Mouse (Mus musculus) neutrophil, adult 5-6 weeks (primary cell): ENCODE results near the gene Ccdc190. TPM values are rescaled to one million over a fixed set of nuclear protein-coding genes. Genes with fewer than 3 reads are reported as not detected.
A peak's percentile ranks its signal among the peaks of the same experiment; 100 is the strongest.

Experiments
- ATAC-seq: fragments of 151-379, 151-347 bp; 2 replicates; pipeline ENCODE4 v1.8.0; 2017; ENCODE audit warnings: mild to moderate bottlenecking, moderate TSS enrichment; ENCODE audit not compliant: insufficient number of reproducible peaks, poor library complexity, low FRiP score, severe bottlenecking; ENCODE audit errors: extremely low read depth
- total RNA-seq: library from RNA; stranded (forward); fragments of 200-1000 nt; gene quantifications from 2 replicates; pipeline ENCODE4 v1.2.3, GENCODE M21; 2017

Gene Ccdc190
- total RNA-seq = not detected in 2 replicates

DNA sequence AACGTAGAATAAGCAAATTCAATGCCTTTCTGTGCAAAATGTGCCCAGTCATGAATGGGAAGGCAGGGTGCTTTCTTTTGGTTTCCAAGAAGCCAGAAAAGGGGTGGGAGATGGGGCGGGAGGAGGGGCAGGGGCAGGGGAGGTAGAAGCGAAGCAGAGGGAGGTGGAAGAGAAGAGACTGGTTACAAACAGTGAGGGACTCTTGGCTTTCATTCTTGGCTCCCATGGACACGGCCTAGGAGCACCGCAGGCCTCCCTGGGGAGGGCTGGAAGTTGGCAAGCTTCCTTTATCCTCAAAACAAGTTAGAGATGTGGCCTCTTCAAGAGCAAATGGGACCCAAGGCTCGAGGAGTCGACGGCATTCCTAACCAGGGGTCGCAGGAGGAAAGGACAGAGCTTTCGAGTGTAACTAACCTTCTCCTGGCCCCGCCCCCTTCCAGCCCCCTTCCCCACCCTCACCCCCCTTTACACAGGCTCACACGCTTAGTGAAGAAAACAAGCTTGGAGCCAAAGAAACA lies at the start of gene Ccdc190:
Ccdc190 (plus strand) TSS at position 195 of the 518 bp plus-strand sequence.
- no peak for ATAC-seq

DNA sequence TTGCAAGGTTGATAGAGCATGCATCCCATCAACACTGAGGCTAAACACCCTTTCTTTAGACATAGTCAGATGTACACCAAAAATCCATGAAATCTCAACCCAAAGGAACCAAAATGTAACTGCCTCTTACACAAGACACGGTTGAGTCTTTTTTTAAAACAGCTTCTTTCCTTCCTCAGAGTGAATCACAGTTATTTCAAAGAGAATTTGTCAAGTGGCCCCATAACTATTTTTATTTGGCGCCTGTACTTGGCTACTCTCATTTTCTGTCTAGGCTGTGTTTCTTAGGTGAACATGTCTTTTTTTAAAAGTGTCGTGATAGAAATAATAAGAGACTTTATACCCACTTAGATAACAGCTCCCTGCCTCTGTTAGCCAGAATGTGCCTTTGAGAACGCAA lies 49.4 kb upstream of the Ccdc190 start:
- no peak for ATAC-seq

GRCm38 (mm10) chr1:169880181-169880580 lies 48.3 kb upstream of the Ccdc190 start:
- ATAC-seq = no peak

GRCm38 (mm10) chr1:169883081-169883565 lies 45.3 kb upstream of the Ccdc190 start:
- no peak for ATAC-seq

- no peak for ATAC-seq
Observed at GRCm38 (mm10) chr1:169889250-169889649, 39.2 kb upstream of the Ccdc190 start.

DNA sequence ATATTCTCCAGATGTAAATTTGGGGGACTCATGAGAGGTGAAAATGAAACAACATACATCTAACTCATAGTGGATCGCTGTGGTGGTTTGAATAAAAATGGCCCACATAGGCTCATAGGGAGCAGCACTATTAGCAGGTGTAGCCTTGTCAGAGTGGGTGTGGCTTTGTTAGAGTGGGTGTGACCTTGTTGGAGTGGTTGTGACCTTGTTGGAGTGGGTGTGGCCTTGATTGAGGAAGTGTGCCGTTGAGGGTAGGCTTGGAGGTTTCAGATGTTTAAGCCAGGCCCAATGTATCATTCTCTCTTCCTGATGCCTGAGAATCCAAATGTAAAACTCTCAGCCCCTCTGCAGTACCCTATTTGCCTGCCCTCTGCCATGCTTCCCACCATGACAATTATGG lies 34.5 kb upstream of the Ccdc190 start:
- no peak for ATAC-seq

DNA sequence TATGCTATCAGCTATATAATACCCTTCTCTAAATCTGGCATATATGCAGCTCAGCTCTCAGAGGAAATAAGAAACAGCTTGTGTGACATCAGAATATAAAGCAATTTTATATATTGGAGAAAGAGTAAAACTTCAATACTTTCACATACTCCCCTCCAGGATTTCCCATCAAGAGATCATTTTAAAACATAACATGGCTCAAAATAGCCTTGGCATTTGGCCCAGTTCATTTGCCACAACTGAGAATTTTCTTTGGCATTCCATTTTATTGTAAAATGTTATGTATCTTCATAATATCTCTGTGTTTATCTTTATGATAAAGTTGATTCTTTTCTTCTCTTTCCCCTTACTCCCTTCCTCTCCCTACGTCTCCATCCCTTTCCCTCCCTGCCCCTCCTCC lies 32.8 kb upstream of the Ccdc190 start:
- no peak for ATAC-seq

DNA sequence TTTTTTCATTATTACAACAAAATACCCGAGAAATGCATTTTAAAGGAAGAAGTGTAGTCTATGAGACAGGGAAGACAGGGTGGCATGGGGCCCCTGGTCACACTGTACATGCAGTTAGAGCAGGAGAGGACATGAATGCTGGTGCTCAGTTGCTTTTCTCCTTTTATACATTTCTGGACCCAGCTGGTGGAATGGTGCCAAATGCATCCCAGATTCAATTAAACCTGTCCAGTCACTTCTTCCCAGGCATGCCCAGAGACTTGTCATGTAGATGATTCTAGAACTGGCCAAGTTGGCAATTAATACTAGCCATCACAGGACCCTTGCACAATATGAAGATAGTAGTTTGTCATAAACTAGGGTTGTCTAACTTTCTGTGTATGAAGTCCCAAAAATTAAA lies 30.5 kb upstream of the Ccdc190 start:
- ATAC-seq = no peak

DNA sequence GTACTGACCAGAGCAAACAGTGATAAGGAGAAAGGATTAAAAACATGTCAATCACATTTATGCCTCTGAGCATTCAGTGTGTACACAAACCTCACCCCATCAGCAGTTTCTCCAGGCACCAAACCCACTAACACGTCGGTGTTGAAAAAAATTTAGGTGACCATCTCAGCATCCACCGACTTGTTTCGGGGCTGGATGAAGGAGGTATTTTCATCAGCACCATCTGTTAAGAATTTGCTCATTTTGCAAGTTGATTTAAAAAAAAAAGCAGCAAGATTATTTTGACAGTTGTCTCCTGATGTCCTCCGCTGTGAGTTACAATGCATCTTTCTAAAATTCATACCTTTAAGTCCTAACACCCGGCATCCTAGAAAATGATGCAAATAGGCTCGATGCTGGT lies 29.8 kb upstream of the Ccdc190 start:
- no peak for ATAC-seq

DNA sequence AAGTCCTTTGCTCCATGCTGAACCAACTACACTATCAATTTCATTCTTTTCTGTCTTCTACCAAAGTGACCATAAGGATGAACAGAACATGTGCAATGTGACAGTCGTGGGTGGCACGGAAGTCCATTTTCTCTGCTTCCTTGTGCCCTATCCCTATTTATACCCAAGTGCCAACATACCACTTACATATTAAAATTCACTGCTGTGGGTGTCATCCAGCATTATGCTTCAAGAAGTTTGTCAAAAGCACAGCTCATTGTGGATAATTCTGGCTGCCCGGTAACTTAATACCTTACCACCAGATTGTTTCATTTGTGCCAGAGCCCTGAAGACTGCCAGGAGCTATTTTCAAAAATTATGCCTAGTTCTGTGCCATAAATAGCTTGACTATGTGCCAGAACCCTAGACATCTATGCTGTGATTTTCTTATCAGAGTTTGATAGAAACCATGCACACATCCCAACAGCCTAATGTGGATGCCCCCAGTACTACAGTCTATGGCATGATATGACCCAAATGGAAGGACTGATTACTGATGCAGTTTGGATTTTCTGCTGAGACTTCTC lies 27.6 kb upstream of the Ccdc190 start:
- ATAC-seq = no peak

DNA sequence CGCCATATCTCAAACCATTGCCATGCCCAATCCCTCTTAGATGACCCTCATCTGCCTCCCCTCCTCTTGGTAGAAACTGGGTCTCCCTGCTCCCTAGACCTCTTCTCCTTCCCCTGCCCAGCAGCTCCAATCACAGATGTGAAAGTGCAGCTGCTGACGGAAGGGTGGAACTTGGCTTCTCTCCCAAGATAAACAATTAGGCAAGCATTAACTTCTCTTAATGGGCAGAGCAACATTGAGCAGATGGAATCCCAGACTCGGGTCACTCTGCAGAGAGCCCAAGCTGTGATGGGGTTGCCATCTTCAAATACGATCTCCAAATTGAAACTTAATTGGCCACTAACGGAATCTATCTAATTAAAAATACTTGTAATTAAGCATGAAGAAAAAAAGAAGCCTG lies 19.3 kb upstream of the Ccdc190 start:
- no peak for ATAC-seq

- ATAC-seq = no peak
Observed at GRCm38 (mm10) chr1:169909659-169910058, 18.8 kb upstream of the Ccdc190 start.

DNA sequence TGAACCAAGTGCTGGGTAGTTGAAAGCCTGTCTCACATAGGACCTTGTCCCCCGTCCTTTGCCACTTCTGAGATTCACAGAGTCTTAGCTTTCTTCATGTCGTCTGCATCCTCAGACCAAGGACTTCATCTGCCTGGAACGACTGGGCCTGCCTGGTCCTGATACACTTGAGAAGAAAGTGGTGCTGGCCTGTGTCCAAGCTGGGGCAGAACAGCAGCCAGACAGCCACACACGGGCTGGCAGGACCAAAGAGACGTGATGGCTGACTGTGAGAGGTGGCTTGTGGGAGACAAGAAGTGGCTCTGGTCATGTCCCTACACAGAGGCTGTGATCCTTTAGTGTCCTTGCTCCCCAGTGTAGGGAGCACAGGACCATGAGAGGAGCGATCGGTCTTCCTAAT lies 17.7 kb upstream of the Ccdc190 start:
- ATAC-seq = no peak

DNA sequence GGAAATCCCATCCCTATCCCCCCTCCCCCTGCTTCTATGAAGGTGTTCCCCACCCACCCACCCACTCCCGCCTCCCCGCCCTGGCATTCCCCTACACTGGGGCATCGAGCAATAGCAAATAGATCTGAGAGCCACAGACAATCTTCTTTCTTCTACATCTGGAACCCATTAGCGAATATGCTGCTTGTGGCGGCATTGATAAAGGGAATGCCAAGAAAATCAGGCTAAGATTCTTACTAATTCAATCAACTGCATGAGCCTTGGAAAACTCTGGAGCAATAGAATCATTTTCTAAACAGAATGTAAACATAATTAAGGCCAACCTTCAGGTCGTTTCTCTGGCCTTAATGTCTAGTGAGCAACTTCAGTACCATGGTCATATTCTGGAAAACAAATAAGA lies 16.9 kb upstream of the Ccdc190 start:
- no peak for ATAC-seq

- ATAC-seq = no peak
Observed at GRCm38 (mm10) chr1:169916659-169917058, 11.8 kb upstream of the Ccdc190 start.

GRCm38 (mm10) chr1:169917115-169917796 lies 11.2 kb upstream of the Ccdc190 start:
- ATAC-seq = no peak

DNA sequence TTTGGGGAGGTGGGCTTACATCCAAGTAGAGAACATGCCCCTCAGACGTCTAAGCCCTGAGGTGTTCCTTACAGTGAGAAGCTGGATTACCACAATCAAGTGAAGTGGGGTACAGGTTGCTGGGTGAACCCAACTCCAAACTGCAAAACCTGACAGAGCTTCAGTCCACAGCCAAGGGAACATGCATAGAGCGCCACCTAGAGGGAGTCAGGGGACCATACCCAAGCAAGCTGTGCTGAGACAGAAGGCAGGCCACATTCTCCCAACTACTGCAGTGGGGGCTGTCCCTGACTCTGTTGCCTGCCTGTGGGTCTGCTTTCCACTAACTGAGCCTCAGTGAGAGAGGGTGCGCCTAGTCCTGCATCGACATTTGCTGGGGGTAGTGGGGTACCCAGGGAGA lies 10.4 kb upstream of the Ccdc190 start:
- no peak for ATAC-seq

DNA sequence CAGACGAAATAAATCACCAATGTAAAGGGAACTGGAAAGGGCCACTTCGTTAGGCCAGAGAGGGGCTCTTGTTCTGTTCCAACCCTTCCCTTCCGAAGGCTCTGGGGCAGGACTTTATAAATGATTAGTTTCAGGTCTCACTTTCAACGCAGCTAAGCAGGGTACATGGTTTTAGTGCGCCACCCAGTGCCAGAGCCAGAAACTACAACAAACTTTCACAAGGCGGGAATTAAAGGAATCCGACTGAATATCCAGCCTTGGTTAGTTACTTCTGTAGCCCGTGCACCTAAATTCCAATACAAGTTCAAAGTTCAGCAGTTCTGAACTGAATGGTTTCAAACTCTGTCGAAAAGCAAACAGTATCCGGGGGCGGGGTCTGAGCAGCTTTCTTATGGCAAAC lies 9.2 kb upstream of the Ccdc190 start:
- ATAC-seq = peak; percentile 40; the same call in 1 of the 2 replicates

DNA sequence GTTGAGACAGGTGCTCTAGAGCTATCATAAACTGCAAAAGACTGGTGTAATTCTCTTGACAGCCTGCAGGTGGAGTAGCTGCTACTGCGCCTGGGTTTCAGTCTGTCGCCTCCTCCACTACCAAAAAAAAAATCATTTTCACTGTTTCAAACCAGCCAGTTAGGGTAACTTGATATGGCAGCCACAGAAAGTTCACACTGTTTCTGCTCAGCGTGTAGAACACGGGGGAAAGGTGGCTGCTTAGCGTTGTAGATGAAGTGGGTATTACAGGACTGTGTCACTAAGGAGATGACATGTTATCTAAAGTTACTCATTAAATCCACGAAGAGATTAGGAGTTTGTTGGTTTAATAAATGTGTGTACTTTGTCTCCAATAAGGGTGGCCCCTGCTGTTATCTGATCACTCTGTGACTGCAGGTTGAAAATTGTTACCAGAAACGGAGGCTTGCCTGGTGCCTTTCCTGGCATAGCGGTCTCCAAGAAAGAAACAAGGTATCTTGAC lies 6.7 kb upstream of the Ccdc190 start:
- ATAC-seq = 0 out of 2 replicates have a peak, but pooled peaks have one; percentile 19

DNA sequence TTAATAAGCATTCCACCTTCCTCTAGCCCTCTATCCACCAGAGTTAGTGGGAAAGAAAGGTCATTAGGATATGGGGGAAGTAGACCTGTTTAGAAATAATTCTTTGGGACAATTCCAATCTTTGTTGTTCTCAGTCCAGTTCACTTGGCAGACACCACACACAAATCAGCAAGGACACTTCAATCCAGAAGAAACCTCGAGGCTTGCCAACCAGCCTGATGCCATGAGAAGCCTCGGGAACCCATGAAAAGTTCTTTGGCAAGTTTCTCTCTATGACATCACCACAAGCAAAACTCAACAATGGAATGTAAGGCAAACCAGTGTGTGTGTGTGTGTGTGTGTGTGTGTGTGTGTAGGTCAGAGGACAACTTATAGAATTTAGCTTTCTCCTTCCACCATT lies 3.9 kb upstream of the Ccdc190 start:
- no peak for ATAC-seq
